Mouse (Mus musculus): ENCODE data around the gene Klhl2. TPM values are rescaled to one million over a fixed set of nuclear protein-coding genes. Genes with fewer than 3 reads are reported as not detected.

The Klhl2 gene
- polyA plus RNA-seq, 1 experiment from 2014 or later = 15.3 TPM

DNA sequence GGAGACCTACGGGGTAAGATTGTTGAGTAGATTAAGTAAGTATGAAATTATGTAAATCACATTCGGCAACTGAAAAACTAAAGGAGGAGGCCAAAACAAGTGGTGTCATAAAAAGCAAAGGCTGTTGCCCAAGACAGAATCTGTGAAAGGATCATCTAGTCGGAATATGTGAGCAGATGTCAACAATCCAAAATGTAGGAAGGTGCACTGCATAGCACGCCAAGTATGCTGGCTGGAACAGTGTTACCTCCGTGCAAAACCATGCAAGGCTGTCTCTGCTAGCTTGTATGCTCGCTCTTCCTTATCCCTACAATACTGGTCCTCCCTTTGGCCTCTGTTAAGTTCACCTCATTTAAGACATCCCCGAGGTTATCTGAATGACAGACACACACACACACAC is 4.5 kb downstream of the Klhl2 start:
- Histone ChIP-seq H3K4me3 (replicated peaks) (no peak overlapping the region), H3K27me3 (no peaks in the 10 kb centered on the region), H3K9ac (no peak overlapping the region), H3K9me3 (replicated peaks) (no peaks in the 10 kb centered on the region), H3K27ac (no peak overlapping the region), H3K36me3 (no peaks in the 10 kb centered on the region), H3K4me2 (no peak overlapping the region), H3K4me1 (peaks cover 57% of the 10 kb centered on the region)
- ATAC-seq (replicated peaks; ENCODE audit: low FRiP score) = no peak
- 86% methylated on average over 7 of the region's 7 CpGs for WGBS

GRCm38 (mm10) chr8:64844043-64844481 is 5.8 kb downstream of the Klhl2 start:
- 69% methylated on average over 4 of the region's 4 CpGs for WGBS
- Histone ChIP-seq H3K4me3 (replicated peaks) (no peak overlapping the region), H3K4me2 (no peak overlapping the region), H3K4me1 (peaks cover 54% of the 10 kb centered on the region), H3K27me3 (no peaks in the 10 kb centered on the region), H3K9me3 (replicated peaks) (no peaks in the 10 kb centered on the region), H3K36me3 (no peaks in the 10 kb centered on the region), H3K9ac (no peak overlapping the region), H3K27ac (no peak overlapping the region)
- 0 out of 2 replicates have a peak, but pooled peaks have one; percentile 13 for ATAC-seq (replicated peaks; ENCODE audit: low FRiP score)

GRCm38 (mm10) chr8:64843168-64843567 is 6.6 kb downstream of the Klhl2 start:
- WGBS = 78% methylated on average over 3 of the region's 3 CpGs
- H3K27ac ChIP-seq = no peak overlapping the region

GRCm38 (mm10) chr8:64841747-64842406 is 7.9 kb downstream of the Klhl2 start:
- Histone ChIP-seq H3K36me3 (no peaks in the 10 kb centered on the region), H3K9me3 (replicated peaks) (no peaks in the 10 kb centered on the region), H3K4me2 (no peak overlapping the region), H3K27ac (peak overlapping the region; percentile 45; the same call in 1 of the 2 replicates), H3K4me3 (replicated peaks) (no peak overlapping the region), H3K9ac (no peak overlapping the region), H3K27me3 (no peaks in the 10 kb centered on the region), H3K4me1 (peaks cover 48% of the 10 kb centered on the region)
- WGBS = 72% methylated on average over 13 of the region's 13 CpGs
- ATAC-seq (replicated peaks; ENCODE audit: low FRiP score) = no peak

More at GRCm38 (mm10) chr8:64843168-64843567, 6.6 kb downstream of the Klhl2 start:
- no peak overlapping the region for H3K9ac ChIP-seq
- no peaks in the 10 kb centered on the region for H3K27me3 ChIP-seq
- no peaks in the 10 kb centered on the region for H3K36me3 ChIP-seq
- no peaks in the 10 kb centered on the region for H3K9me3 ChIP-seq (replicated peaks)
- H3K4me2 ChIP-seq = no peak overlapping the region
- peaks cover 48% of the 10 kb centered on the region for H3K4me1 ChIP-seq
- no peak overlapping the region for H3K4me3 ChIP-seq (replicated peaks)
- no peak for ATAC-seq (replicated peaks; ENCODE audit: low FRiP score)

- Histone ChIP-seq H3K4me2 (no peak overlapping the region), H3K27me3 (no peaks in the 10 kb centered on the region), H3K27ac (no peak overlapping the region), H3K9me3 (replicated peaks) (no peaks in the 10 kb centered on the region), H3K4me3 (replicated peaks) (no peak overlapping the region), H3K4me1 (peaks cover 59% of the 10 kb centered on the region), H3K9ac (no peak overlapping the region), H3K36me3 (no peaks in the 10 kb centered on the region)
- 81% methylated on average over 6 of the region's 6 CpGs for WGBS
- no peak for ATAC-seq (replicated peaks; ENCODE audit: low FRiP score)
Measured at GRCm38 (mm10) chr8:64839628-64840027, 10.2 kb downstream of the Klhl2 start.

DNA sequence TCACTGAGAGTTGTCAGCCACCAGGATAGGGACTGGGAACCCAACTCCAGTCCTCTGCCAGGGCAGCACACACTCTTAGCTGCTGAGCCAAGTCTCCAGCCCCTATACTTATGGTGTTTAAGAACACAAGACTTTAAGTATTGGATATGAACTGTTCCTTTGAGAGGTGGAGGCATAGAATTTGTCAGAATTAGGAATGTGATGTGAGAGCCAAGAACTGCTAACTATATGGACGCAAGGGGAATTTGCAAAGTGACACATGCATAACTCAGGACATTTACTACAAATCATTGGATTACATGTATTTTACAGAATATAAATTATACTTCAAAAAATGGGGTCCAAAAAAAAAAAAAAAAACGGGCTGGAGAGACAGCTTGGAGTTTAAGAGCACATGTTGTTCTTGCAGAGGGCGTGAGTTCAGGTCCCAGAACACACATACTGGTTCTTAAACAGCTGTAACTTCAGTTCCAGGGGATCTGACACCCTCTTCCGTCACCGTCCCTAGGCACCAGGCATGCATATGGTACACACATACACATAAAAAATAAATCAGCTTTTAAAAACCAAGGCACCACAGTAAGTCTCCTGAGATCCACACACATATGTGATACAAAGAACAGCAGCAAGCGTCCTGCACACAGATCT is 14.2 kb downstream of the Klhl2 start:
- H3K27ac ChIP-seq = peak overlapping the region; percentile 48; the same call in 1 of the 2 replicates
- WGBS = 60% methylated on average over 6 of the region's 6 CpGs
- ATAC-seq (replicated peaks; ENCODE audit: low FRiP score) = no peak

GRCm38 (mm10) chr8:64834071-64834877 is 15.5 kb downstream of the Klhl2 start:
- WGBS = 47% methylated on average over 27 of the region's 27 CpGs
- no peak overlapping the region for H3K9ac ChIP-seq
- H3K4me2 ChIP-seq = no peak overlapping the region
- no peaks in the 10 kb centered on the region for H3K9me3 ChIP-seq (replicated peaks)
- no peak overlapping the region for H3K27ac ChIP-seq
- ATAC-seq (replicated peaks; ENCODE audit: low FRiP score) = no peak
- no peaks in the 10 kb centered on the region for H3K27me3 ChIP-seq
- no peak overlapping the region for H3K4me3 ChIP-seq (replicated peaks)
- H3K4me1 ChIP-seq = peaks cover 55% of the 10 kb centered on the region
- H3K36me3 ChIP-seq = peaks cover 12% of the 10 kb centered on the region

More for the DNA sequence above, 14.2 kb downstream of the Klhl2 start:
- no peak overlapping the region for H3K4me3 ChIP-seq (replicated peaks)
- no peak overlapping the region for H3K4me2 ChIP-seq
- no peaks in the 10 kb centered on the region for H3K9me3 ChIP-seq (replicated peaks)
- H3K27me3 ChIP-seq = no peaks in the 10 kb centered on the region
- H3K4me1 ChIP-seq = peaks cover 55% of the 10 kb centered on the region
- H3K36me3 ChIP-seq = 0 out of 2 replicates have a peak, but pooled peaks cover 4% of the 10 kb centered on the region
- H3K9ac ChIP-seq = no peak overlapping the region

GRCm38 (mm10) chr8:64832581-64833135 is 17.2 kb downstream of the Klhl2 start:
- no peak overlapping the region for H3K4me3 ChIP-seq (replicated peaks)
- no peaks in the 10 kb centered on the region for H3K27me3 ChIP-seq
- no peak overlapping the region for H3K9ac ChIP-seq
- H3K27ac ChIP-seq = peak overlapping the region; percentile 73
- H3K4me1 ChIP-seq = peaks cover 49% of the 10 kb centered on the region
- H3K36me3 ChIP-seq = peaks cover 26% of the 10 kb centered on the region
- WGBS = 50% methylated on average over 13 of the region's 13 CpGs
- no peak overlapping the region for H3K4me2 ChIP-seq
- H3K9me3 ChIP-seq (replicated peaks) = no peaks in the 10 kb centered on the region
- ATAC-seq (replicated peaks; ENCODE audit: low FRiP score) = peak; percentile 59

DNA sequence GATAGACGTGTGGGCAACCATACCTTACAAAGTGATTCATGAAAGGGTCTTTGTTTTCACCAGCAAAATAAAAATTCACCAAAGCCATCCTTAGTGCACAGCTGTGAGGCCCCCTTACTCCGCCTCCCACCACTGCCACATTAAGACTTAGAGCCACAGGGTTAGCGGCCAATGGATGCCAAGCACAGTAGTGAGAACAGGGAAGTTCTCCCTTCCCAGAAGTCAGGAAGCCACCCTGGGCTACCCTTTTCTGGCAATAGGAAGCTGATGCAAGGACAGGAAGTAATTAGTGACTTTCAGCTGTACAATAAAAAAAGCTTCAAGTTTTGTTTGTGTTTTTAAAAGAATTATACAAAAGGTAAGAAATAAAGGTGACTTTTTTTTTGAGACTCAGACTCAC is 18.2 kb downstream of the Klhl2 start:
- Histone ChIP-seq H3K27ac (no peak overlapping the region; the same call in 1 of the 2 replicates), H3K9me3 (replicated peaks) (no peaks in the 10 kb centered on the region), H3K9ac (no peak overlapping the region), H3K4me3 (replicated peaks) (no peak overlapping the region), H3K27me3 (no peaks in the 10 kb centered on the region), H3K4me2 (no peak overlapping the region), H3K4me1 (peaks cover 42% of the 10 kb centered on the region), H3K36me3 (peaks cover 30% of the 10 kb centered on the region)
- ATAC-seq (replicated peaks; ENCODE audit: low FRiP score) = no peak
- 72% methylated on average over 3 of the region's 3 CpGs for WGBS

- peaks cover 27% of the 10 kb centered on the region for H3K4me1 ChIP-seq
- H3K9ac ChIP-seq = no peak overlapping the region
- H3K27ac ChIP-seq = no peak overlapping the region
- H3K27me3 ChIP-seq = no peaks in the 10 kb centered on the region
- no peak for ATAC-seq (replicated peaks; ENCODE audit: low FRiP score)
- H3K4me3 ChIP-seq (replicated peaks) = no peak overlapping the region
- 94% methylated on average over 3 of the region's 3 CpGs for WGBS
- H3K36me3 ChIP-seq = peaks cover 30% of the 10 kb centered on the region
- no peak overlapping the region for H3K4me2 ChIP-seq
- H3K9me3 ChIP-seq (replicated peaks) = no peaks in the 10 kb centered on the region
Measured at GRCm38 (mm10) chr8:64829921-64830320, 19.9 kb downstream of the Klhl2 start.

DNA sequence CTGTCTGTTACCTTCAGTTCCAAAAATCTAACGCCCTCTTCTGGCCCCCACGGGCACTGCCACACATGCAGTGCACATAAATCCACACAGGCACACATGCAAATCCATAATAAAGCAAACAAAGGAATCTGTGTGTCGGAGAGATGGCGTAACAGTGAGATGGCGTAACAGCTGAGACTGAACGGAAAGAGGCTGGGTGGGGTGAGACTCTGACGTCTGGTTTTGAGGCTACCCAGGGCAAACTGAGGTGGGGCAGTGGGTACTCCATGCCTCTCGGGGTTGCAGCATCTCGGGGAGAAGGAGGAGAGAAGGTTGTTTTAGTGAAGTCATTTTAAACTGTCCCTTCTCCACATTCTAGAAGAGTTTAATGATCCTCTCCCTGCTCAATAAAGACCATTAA is 20.4 kb downstream of the Klhl2 start:
- Histone ChIP-seq H3K27ac (no peak overlapping the region), H3K9ac (no peak overlapping the region), H3K27me3 (no peaks in the 10 kb centered on the region), H3K4me3 (replicated peaks) (no peak overlapping the region), H3K9me3 (replicated peaks) (no peaks in the 10 kb centered on the region), H3K4me1 (peaks cover 24% of the 10 kb centered on the region), H3K4me2 (no peak overlapping the region), H3K36me3 (peaks cover 30% of the 10 kb centered on the region)
- WGBS = 91% methylated on average over 9 of the region's 9 CpGs
- no peak for ATAC-seq (replicated peaks; ENCODE audit: low FRiP score)

- no peak for ATAC-seq (replicated peaks; ENCODE audit: low FRiP score)
- no peak overlapping the region for H3K4me3 ChIP-seq (replicated peaks)
- 82% methylated on average over 15 of the region's 15 CpGs for WGBS
Measured at GRCm38 (mm10) chr8:64828466-64828865, 21.4 kb downstream of the Klhl2 start.

More at GRCm38 (mm10) chr8:64828466-64828865, 21.4 kb downstream of the Klhl2 start:
- Histone ChIP-seq H3K4me1 (peaks cover 19% of the 10 kb centered on the region), H3K27ac (no peak overlapping the region), H3K9ac (no peak overlapping the region), H3K27me3 (no peaks in the 10 kb centered on the region), H3K36me3 (peaks cover 27% of the 10 kb centered on the region), H3K4me2 (no peak overlapping the region), H3K9me3 (replicated peaks) (no peaks in the 10 kb centered on the region)
